Mouse (Mus musculus): ENCODE measurements at regions not wholly inside any gene's neighbourhood (a gene's known extent, or its start where the extent isn't known, plus 50 kb on each side); places are given as distances from the start of the nearest gene placed in this dataset.
"Not testable (repeated sequence)": the region's sequence is repeated elsewhere in the genome, so short reads cannot be mapped to it uniquely, and the experiment has no call there.

GRCm38 (mm10) chr10:99320797-99321196 is 57.8 kb downstream of the Dusp6 start:
- no peak for DNase-seq

- DNase-seq: no peak
These were observed 60.3 kb downstream of the Dusp6 start for GRCm38 (mm10) chr10:99323358-99323757.

GRCm38 (mm10) chr10:99327501-99327900 is 64.5 kb downstream of the Dusp6 start:
- no peak for DNase-seq

DNA sequence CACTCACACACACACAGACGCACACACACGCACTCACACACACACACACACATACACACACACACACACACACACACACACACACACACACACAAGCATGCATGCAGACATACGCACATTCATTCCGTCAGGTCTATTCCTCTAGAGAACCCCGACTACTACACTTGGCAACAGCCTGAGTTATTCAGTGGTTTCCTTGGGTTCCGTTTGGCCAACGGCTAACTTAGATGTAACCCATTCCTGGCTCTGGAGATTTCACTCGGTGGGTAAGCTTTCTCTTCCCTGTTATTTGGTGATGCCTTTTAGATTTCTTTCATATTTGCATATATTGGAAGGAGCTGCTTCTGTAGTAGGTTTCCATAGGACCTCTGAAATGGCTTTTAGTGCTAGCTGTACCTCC is 65.5 kb downstream of the Dusp6 start:
- no peak for DNase-seq

DNA sequence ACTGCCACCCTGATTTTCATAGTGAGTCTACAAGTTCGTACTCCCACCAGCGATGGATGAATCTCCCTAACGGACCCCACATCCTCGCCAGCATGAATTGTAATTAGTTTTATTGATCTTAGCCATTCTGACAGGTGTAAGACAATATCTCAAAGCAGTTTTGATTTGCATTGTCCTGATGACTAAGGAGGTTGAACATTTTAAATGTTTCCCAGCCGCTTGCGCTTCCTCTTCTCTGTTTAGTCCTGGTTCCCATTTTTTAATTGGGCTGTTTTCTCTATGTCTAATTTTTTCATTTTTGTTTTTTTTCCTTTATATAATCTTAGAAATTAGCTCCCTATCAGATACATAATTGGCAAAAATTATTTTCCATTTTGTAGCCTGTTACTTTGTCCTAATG is 66.4 kb downstream of the Dusp6 start:
- DNase-seq: no peak

GRCm38 (mm10) chr10:99330519-99330918 is 67.5 kb downstream of the Dusp6 start:
- DNase-seq: no peak

DNA sequence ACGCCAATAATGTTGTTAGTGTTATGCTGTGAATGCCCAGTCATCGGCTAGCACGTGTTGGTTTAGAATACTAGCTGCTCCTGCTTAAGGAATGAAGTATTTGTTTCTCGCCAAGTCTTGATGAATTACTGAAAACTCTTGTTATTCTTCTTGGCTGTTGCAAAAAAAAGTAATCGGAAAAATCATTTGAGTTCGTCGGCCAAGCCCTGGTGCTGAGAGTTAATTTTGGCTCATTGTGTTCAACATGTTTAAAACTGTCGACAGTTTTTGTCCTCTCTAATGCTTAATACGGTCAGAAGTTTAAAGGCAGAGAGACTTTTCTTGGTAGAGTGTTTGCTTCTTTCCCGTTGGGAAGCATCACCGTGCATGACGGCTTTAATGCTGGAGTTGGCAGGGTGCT is 68.8 kb downstream of the Dusp6 start:
- DNase-seq: no peak

DNA sequence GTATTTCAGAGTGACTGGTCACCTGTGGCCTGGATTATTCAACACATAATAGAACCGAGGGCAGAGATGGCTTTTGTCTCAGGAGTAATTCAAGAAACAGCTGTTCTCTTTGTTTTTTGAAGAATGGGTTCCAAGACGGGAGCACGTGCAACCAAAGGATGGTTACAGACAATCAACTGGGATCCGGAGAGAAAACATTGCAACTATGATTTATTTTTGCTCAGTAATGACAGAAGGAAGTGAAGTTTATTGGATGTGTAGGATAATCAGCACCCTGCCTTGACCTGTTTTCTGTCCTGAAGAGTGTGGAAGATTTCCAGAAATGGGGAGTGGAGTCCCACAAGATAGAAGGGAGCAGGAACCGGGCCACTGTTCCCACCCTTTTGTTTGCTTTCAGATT is 70.8 kb downstream of the Dusp6 start:
- DNase-seq: no peak

DNA sequence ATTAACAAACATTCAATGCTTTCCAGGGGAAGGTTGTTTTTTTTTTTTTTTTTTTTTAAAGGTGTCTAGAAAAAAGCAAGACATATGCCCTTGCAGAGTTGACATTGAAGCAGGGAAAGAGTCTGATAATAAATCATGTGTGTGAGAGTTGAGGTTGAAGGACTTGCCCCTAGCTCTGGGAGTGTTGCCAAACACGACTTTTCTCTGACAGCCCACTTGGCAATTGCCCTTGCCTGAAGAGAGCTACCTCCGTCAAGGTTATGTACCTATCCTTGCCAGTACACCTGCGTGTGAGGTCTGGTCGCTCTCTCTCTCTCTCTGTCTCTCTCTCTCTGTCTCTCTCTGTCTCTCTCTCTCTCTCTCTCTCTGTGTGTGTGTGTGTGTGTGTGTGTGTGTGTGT is 73.1 kb downstream of the Dusp6 start:
- DNase-seq: no peak

DNA sequence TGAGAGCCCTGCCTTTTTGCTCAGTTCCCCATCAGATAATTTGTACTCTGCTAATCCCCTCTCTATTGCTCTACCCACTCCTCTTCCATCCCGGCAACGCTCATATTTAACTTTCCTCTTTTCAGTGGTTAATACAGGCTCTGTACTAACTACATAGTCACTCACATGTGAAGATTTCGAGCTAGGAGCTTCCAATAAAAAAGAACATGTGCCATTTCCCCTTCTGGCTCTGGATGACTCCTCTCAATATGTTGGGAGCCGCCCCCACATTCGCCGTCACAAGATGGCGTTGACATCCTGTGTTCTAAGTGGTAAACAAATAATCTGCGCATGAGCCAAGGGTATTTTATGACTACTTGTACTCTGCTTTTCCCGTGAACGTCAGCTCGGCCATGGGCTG is 75.8 kb downstream of the Dusp6 start:
- DNase-seq: not testable (repeated sequence)

- peak; percentile 54 for DNase-seq
These were observed 76.4 kb downstream of the Dusp6 start for GRCm38 (mm10) chr10:99339291-99339912.

GRCm38 (mm10) chr10:99340057-99340456 is 77.0 kb downstream of the Dusp6 start:
- not testable (repeated sequence) for DNase-seq

DNA sequence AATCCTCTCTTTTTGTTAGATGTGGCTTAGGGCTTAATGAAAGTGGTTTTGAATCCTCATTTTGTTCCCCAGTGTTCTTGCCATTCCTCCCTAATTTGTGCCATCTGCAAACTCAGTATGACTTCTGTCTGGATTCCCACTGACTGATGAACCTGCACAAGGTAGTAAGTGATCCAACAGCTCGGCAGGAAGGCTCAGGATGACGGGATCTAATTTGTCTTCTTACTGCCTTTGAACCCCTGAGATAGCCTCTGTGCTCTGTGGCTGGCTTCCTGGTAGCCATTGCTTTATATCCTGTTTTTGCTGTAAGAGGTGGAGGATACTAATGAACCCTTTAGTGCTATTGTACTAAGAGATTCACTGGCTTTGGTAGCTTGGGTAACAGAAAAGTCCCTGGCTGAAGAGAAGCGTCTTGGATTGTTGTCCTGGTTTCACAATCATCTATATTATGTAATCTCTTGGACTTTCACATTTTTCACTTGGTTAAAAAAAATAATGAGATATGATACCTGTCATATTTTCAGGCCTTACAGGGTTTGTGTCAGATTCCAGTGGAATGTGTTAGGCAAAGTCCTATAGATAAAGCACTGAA is 86.2 kb downstream of the Dusp6 start:
- DNase-seq: no peak

DNA sequence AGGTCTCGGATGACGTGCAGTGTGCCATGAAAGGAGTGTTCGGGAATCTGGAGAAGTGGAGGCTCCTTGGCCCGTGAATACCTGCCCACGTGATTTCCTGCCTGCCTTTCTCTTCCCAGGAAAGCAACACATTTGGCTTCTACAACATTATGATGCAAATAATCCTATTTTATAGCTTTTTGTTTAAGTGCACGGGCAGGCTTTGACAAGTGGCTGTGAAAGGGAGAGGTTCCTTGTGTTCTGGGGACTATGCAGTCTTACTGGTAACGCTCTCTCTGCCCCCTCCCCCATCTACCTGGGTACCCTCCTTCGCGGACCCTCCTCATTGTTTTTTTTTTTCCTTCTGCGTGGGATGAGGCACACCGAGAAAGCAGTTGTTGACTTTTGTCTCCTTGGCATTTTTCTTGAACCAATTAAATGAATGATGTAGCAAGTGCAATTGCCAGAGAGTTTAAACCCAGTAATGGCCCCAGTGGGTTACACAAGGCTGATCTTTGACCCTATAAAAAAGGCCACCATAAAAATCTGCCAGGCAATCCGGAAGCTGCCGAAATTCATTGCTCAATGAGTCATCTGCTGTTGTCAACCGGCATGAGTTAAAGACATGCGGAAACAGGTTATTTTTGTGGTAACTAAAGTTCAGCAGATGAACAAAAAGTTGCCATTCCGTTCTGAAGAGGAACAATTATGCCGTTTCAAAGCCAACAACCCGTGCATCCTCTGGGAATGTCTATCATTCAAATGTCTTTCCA is 90.7 kb downstream of the Dusp6 start:
- peak; percentile 10 for DNase-seq

GRCm38 (mm10) chr10:99354352-99354751 is 91.3 kb downstream of the Dusp6 start:
- DNase-seq: no peak

DNA sequence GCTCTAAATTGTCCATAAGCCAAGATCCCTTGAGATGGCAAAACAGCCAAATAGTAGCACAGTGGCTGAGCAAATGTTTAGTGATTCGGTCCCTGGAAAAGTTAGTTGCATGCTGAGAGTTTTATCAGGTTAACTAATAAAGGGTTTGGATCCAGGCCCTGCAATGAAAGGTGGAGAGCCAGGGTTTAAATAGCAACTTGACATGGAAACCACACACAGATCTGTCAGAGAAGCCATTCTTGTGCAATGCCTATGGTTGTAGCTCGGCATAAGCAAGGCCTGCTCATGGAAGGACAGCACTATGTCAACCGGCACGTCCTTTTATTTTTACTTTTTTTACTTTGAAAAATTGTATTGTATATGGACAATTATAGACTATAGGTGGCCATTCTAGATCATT is 92.3 kb downstream of the Dusp6 start:
- no peak for DNase-seq

- no peak for DNase-seq
These were observed 93.2 kb downstream of the Dusp6 start for GRCm38 (mm10) chr10:99356221-99356620.

- no peak for DNase-seq
These were observed 93.9 kb downstream of the Dusp6 start for GRCm38 (mm10) chr10:99356883-99357282.

DNA sequence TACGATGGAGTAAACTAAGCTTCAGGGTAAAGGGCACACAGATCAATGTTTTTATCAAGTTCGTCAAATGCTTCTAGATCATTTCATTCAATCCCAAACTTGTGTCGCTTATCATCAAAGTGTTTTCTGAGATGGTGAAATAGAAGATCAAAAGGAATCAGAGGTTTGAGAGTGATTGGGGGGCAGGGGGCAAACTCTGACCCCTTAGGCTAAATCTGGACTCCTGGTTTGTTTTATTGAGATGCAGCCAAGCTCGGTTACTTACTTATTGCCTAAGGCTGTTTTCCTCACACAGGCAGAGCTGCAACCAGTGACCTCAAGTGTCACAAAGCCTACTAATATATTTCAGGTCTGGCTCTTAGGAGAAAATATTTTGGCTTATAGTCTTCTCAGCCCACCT is 94.3 kb downstream of the Dusp6 start:
- DNase-seq: no peak

- no peak for DNase-seq
These were observed 95.2 kb downstream of the Dusp6 start for GRCm38 (mm10) chr10:99358256-99358655.

- DNase-seq: no peak
These were observed 96.4 kb downstream of the Dusp6 start for GRCm38 (mm10) chr10:99359439-99359866.

- not testable (repeated sequence) for DNase-seq
These were observed 97.6 kb downstream of the Dusp6 start for GRCm38 (mm10) chr10:99360601-99361000.

DNA sequence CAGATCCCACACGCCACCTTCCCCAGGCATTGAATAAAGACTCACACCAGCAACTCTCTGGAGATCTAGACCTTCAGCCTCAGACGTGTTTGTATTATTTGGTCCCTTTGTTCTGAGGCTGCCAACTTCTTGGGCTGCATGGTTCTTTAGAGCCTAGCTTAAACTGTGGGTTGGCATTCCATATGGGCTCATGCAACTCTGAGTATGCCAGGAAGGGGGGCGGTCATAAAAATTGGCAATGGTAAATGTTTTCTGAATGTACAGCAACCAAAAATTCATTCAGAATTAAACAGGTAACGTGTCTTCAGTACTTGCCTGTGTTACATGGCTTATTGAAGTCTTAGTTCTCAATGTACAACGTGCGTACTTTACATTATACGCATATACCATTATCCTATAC is 103.1 kb downstream of the Dusp6 start:
- DNase-seq: no peak

DNA sequence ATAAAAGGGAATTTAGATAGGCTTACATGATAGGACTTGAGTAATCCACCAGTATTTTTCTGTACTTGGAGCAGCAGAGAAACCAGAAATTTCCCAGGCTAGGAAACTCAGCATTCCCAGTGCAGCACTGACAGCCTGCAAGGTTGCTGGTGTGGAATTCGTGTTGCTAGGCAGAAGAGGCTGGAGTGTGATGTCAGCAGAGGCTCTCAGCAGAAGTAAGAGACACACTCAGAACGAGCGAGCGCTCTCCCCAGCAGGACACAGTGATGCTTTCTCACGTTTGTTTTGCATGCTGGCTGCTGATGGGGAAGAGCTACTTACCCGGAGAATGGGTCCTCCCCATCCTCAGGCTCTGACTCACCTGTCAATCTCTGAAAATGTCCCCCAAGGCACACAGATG is 104.7 kb downstream of the Dusp6 start:
- DNase-seq: no peak
